Mouse (Mus musculus) myocyte (in vitro differentiated cells): ENCODE measurements at regions not wholly inside any gene's neighbourhood (a gene's known extent, or its start where the extent isn't known, plus 50 kb on each side); places are given as distances from the start of the nearest gene placed in this dataset.
A peak's percentile ranks its signal among the peaks of the same experiment; 100 is the strongest.
"Not testable (repeated sequence)": the region's sequence is repeated elsewhere in the genome, so short reads cannot be mapped to it uniquely, and the experiment has no call there.

ENCODE experiments used
- H3K27me3 ChIP-seq: one replicate; pipeline ENCODE4 v1.6.1; 2011; ENCODE audit not compliant: control insufficient read depth, insufficient read depth, insufficient read length
- H3K36me3 ChIP-seq: one replicate; pipeline ENCODE4 v1.6.1; 2011; ENCODE audit not compliant: control insufficient read depth, insufficient read depth
- H3K4me2 ChIP-seq: one replicate; pipeline ENCODE4 v1.6.1; 2011; ENCODE audit warnings: low read depth, control low read depth
- H3K4me3 ChIP-seq: one replicate; pipeline ENCODE4 v1.5.1; 2011; ENCODE audit warnings: mild to moderate bottlenecking, control low read depth, moderate library complexity
- H3K79me2 ChIP-seq: one replicate; pipeline ENCODE4 v1.6.1; 2011; ENCODE audit not compliant: control insufficient read depth, insufficient read depth
- H3ac ChIP-seq: one replicate; pipeline ENCODE4 v1.6.1; 2011; ENCODE audit not compliant: control insufficient read depth, insufficient read length
- CEBPB ChIP-seq: IDR thresholded peaks from 2 replicates; pipeline ENCODE4 v1.6.1; 2011; ENCODE audit warnings: mild to moderate bottlenecking, moderate library complexity; ENCODE audit not compliant: poor library complexity, insufficient read depth, severe bottlenecking
- E2F4 ChIP-seq: IDR thresholded peaks from one replicate; pipeline ENCODE4 v1.6.1; 2011; ENCODE audit warnings: mild to moderate bottlenecking, control low read depth, moderate library complexity; ENCODE audit not compliant: insufficient read depth
- MAX ChIP-seq: IDR thresholded peaks from one replicate; pipeline ENCODE4 v1.6.1; 2011; ENCODE audit warnings: low read depth, mild to moderate bottlenecking, control low read depth
- MYOD1 ChIP-seq, 3 experiments: IDR thresholded peaks; one replicate each; pipeline ENCODE4 v1.6.1; 2011; ENCODE audit warnings: control low read depth in 2 of 3, low read depth in 2 of 3, mild to moderate bottlenecking in 2 of 3, moderate library complexity in 1 of 3; ENCODE audit not compliant: insufficient read length in 2 of 3, control insufficient read depth in 1 of 3
- MYOG ChIP-seq, 3 experiments: IDR thresholded peaks; one replicate each; pipeline ENCODE4 v1.6.1; 2011; ENCODE audit warnings: control low read depth in 2 of 3, low read depth in 2 of 3, mild to moderate bottlenecking in 2 of 3; ENCODE audit not compliant: insufficient read length in 2 of 3, control insufficient read depth in 1 of 3, insufficient read depth in 1 of 3
- POLR2A ChIP-seq: IDR thresholded peaks from one replicate; pipeline ENCODE4 v1.6.1; 2011; ENCODE audit warnings: low read depth, mild to moderate bottlenecking, control low read depth, moderate library complexity; ENCODE audit not compliant: insufficient read length
- REST ChIP-seq: IDR thresholded peaks from one replicate; pipeline ENCODE4 v1.6.1; 2011; ENCODE audit warnings: mild to moderate bottlenecking, control low read depth, moderate library complexity; ENCODE audit not compliant: insufficient read depth, insufficient read length
- SRF ChIP-seq: IDR thresholded peaks from one replicate; pipeline ENCODE4 v1.6.1; 2011; ENCODE audit warnings: low read depth; ENCODE audit not compliant: control insufficient read depth, insufficient read length
- TCF12 ChIP-seq: IDR thresholded peaks from one replicate; pipeline ENCODE4 v1.6.1; 2011; ENCODE audit warnings: mild to moderate bottlenecking, control low read depth; ENCODE audit not compliant: poor library complexity, insufficient read depth, severe bottlenecking
- TCF3 ChIP-seq: IDR thresholded peaks from one replicate; pipeline ENCODE4 v1.6.1; 2011; ENCODE audit warnings: low read depth, control low read depth; ENCODE audit not compliant: insufficient read length
- USF1 ChIP-seq: IDR thresholded peaks from one replicate; pipeline ENCODE4 v1.6.1; 2011; ENCODE audit warnings: low read depth, mild to moderate bottlenecking, control low read depth, moderate library complexity

DNA sequence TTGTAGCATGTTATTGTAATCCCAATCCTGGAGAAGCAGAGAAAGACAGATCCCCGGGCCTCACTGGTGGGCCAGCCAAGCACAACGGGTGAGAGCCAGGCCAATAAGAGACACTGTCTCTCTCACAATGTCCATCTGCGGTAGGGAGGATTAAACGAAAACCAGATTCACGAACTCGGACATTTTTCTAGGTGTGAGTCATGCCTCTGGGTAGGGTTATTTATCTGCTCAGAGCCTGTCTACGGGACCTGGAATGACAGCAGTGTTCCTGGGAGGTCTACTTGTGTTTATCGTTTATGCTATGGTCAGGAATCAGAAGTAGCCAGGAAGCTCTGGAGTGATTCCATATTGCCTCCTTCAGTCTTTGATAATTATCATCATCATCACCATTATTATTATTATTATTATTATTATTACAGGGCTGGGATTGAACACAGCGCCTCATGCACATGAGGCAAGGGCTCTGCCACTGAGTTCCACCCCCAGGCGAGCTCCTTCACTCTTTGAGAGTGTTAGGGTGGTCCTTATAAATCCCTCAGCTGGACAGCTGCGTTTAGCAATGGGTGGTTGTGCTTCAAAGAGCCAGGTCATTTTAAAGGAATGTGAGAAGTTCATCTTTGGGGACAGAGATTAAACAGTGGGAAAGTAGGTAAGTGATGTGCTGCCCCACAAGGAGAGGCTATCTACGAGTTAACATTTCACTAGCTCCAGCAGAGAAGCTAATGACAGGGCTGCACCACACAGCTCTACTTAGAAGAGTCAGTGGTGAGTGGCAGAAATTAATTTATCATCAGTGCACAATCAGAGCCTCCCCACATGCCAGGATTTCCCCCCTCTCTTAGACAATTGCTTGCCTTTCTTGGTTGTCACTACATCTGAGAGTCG lies 116.3 kb downstream of the Enc1 start:
- H3K36me3 ChIP-seq = no peaks in the 10 kb centered on the region
- H3K79me2 ChIP-seq = no peaks in the 10 kb centered on the region
- no peak overlapping the region for H3K4me3 ChIP-seq
- TF ChIP-seq SRF = no peak
- peak in 2 of 3 experiments; percentile 18 for TF ChIP-seq MYOD1 (IDR thresholded peaks at IDR 0.05; ENCODE audit: control insufficient read depth in 1 of 3, insufficient read length in 2 of 3, low read depth in 2 of 3)
- TF ChIP-seq MYOG (IDR thresholded peaks at IDR 0.05; ENCODE audit: control insufficient read depth in 1 of 3, insufficient read depth in 1 of 3, insufficient read length in 2 of 3, low read depth in 2 of 3) = peak in 1 of 3 experiments; percentile 12
- H3K4me2 ChIP-seq = peak overlapping the region; percentile 24
- H3K27me3 ChIP-seq = no peaks in the 10 kb centered on the region
- no peak overlapping the region for H3ac ChIP-seq

DNA sequence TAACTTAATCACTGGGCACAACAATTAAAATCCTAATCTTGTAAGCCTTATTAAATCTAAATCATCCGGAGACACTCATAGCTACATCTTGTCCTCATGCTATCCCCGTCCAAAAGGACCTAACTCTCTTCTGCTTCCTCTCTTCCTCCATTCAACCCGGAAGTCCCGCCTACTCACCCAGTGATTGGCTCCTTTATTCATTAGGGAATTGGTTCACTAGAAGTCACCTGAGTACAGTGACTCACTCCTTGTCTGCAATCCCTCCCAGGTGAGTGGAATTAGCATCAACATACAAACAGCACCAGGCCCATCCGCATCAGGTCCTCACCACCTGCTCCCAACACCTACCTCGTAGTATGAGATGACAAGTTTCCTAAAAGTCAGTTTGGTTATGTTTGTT lies 114.5 kb downstream of the Enc1 start:
- not testable (repeated sequence) for H3K4me3 ChIP-seq, H3K4me2 ChIP-seq, H3ac ChIP-seq, H3K79me2 ChIP-seq, H3K27me3 ChIP-seq, H3K36me3 ChIP-seq

DNA sequence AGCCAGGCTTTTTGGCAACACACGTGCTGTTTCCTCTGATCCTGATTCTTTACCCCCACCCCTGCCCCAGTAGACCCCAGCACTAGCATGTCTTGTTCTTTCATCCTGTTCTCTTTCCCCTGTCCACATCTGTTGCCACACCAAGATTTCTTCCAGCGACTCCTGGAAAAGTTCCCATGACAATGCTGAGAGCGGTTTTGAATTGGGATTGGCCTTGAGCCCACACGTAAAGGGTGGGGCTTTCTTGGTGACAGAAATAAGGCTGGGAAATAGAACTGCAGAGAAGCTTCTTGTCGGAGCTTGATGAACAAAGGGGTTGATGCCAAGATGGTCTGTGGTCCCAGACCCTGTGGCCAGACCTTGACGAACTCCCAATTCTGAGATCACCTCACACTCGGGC lies 106.8 kb downstream of the Enc1 start:
- H3K79me2 ChIP-seq = no peaks in the 10 kb centered on the region
- TF ChIP-seq MYOG (IDR thresholded peaks at IDR 0.05; ENCODE audit: control insufficient read depth in 1 of 3, insufficient read depth in 1 of 3, insufficient read length in 2 of 3, low read depth in 2 of 3) (no peak), TCF3 (no peak), MAX (no peak)
- no peaks in the 10 kb centered on the region for H3K27me3 ChIP-seq
- no peak overlapping the region for H3K4me3 ChIP-seq
- H3K36me3 ChIP-seq = no peaks in the 10 kb centered on the region
- H3ac ChIP-seq = no peak overlapping the region
- no peak overlapping the region for H3K4me2 ChIP-seq

DNA sequence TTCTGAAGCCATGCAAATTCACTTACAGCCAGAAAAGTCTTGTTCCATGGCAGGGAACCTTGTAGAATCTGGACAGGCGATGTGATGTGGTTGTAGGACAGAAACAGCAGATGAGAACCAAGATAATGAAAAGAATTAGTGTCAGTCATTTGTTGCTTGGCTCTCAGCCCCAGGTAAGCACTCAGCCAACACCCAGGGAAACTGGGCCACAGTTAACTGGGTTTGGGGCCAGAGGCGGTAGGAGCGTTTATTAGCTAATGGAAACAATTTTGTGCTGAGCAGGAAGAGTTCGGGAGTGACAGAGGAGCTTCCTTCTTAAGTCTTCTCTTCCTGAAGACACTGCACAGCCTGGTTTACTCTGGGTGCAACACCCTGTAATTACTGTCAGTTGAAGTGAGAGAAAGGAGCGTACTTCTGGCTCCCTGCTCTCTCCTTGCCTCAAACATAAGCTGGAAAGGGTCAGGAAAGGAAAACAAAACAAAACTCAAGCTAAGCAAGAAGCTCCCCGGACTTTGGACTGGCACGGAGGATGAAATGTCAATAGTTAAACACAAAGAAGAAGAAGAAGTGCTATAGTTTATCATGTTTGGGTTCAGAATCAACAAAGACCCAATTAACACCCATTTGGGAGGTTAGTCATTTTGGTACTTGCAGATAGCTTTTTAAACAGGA lies 100.4 kb downstream of the Enc1 start:
- Histone ChIP-seq H3K4me2 (no peak overlapping the region), H3K4me3 (no peak overlapping the region), H3ac (no peak overlapping the region), H3K79me2 (no peaks in the 10 kb centered on the region), H3K36me3 (no peaks in the 10 kb centered on the region), H3K27me3 (no peaks in the 10 kb centered on the region)
- TF ChIP-seq MYOG (IDR thresholded peaks at IDR 0.05; ENCODE audit: control insufficient read depth in 1 of 3, insufficient read depth in 1 of 3, insufficient read length in 2 of 3, low read depth in 2 of 3) = no peak
- no peak for TF ChIP-seq TCF12
- no peak for TF ChIP-seq POLR2A
- no peak for TF ChIP-seq MYOD1 (IDR thresholded peaks at IDR 0.05; ENCODE audit: control insufficient read depth in 1 of 3, insufficient read length in 2 of 3, low read depth in 2 of 3)
- TF ChIP-seq TCF3 = no peak
- no peak for TF ChIP-seq MAX
- no peak for TF ChIP-seq SRF
- no peak for TF ChIP-seq CEBPB
- no peak for TF ChIP-seq USF1

DNA sequence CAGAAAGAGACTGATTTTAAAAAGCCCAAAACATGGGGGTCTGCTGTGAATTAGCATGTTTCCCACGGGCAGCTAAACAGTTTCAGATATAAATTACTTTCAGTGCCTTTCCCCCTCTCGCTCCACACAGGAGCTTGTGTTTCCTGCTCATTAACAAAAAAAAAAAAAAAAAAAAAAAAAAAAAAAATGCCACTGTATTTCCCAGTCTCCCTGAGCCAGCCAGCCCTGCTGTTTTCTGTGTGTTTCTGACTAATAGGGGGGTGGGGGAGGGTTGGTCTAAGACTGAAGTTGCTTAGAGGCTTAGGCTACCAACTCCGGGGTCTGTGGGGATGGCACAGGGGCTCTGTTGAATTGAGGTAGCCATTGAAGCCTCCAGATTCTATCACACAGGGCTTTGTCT lies 97.0 kb downstream of the Enc1 start:
- no peaks in the 10 kb centered on the region for H3K79me2 ChIP-seq
- no peak overlapping the region for H3K4me3 ChIP-seq
- no peak for TF ChIP-seq SRF
- no peaks in the 10 kb centered on the region for H3K27me3 ChIP-seq
- no peak overlapping the region for H3K4me2 ChIP-seq
- no peak overlapping the region for H3ac ChIP-seq
- no peaks in the 10 kb centered on the region for H3K36me3 ChIP-seq

DNA sequence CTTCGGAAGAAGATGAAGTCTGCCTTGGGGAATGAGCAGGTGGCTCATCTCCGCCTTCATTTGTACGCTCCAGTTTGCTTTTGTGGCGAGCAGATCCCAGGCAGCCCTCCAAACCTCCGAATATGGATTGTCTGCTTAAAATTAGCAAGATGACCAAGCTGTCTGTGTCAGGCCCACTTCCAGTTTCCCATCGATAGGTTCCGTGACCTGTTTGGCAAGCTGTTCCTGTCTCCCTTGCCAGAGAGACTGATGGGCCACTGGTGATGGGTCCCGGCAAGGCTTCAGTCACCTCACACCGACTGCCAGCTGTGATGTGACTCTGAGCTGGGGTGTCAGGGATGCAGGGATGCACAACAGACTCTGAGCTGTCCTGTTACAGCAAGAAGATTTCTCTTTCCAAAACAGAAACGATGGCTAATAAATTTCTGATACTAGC lies 96.4 kb downstream of the Enc1 start:
- TF ChIP-seq MYOD1 (IDR thresholded peaks at IDR 0.05; ENCODE audit: control insufficient read depth in 1 of 3, insufficient read length in 2 of 3, low read depth in 2 of 3) = peak in 1 of 3 experiments; percentile 59
- TF ChIP-seq REST = no peak
- no peak for TF ChIP-seq POLR2A
- TF ChIP-seq SRF = peak; percentile 47
- TF ChIP-seq E2F4 = no peak
- peak; percentile 6 to 53 (median 29) for TF ChIP-seq MYOG (IDR thresholded peaks at IDR 0.05; ENCODE audit: control insufficient read depth in 1 of 3, insufficient read depth in 1 of 3, insufficient read length in 2 of 3, low read depth in 2 of 3)
- Histone ChIP-seq H3K36me3 (no peaks in the 10 kb centered on the region), H3K4me3 (no peak overlapping the region), H3K79me2 (no peaks in the 10 kb centered on the region), H3K4me2 (no peak overlapping the region), H3ac (no peak overlapping the region), H3K27me3 (no peaks in the 10 kb centered on the region)
